8 mouse cellular contexts compared by ENCODE assay signal in the genomic region with DNA sequence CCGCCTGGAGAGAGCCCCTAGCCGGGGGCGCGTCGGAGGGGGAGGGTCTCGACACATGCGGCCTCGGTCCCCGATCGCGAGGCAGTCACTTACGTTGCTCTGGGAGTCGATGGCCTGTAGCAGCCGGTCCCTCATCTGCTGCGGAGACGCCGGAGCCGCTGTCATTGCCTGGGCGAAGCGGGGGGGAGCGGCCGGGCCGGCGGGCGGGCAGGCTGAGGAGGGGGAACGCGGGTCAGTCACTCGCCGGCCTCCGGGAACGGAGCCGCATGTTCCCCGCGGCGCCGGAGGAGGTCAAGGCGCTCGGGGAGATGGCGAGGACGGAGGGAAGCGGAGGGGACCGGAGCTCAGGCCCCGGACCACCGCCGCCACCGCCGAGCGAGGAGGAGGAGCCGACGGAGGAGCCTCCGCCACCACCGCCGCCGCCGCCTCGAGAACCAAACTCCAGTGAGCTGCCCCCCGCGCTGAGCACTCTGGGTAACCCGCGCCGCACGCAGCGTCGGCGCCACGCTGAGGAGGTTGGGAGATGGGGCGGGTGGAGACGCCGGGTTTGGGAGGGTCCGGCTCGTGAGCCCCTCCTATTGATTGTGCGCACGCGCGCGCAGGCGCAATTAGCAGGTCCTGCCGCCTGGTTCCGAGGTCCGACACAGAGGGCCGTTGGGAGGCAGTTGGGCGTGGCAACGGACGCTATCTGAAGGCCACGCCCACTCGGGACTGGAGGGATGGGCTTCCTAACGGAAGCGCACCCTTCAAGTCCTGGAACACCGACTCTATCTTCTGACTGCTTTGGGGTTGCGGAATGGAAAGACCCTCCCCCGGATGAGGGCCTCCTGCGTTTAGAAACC. TPM values are rescaled to one million over a fixed set of nuclear protein-coding genes. Genes with fewer than 3 reads are reported as not detected.
DNase-seq lines count a peak whose midpoint lies in the region; ATAC-seq and TF ChIP-seq lines count a peak whose summit lies in the region.

Gene Med26, minus strand, starts transcription at position 469 of the 842 bp plus-strand sequence.

- no peaks in the 10 kb centered on the region for H3K9me3 ChIP-seq in kidney, embryonic 14.5 days (ENCODE audit: control insufficient read depth, low read length)
- no peaks in the 10 kb centered on the region for H3K9me3 ChIP-seq in limb, embryonic 15.5 days

- TF ChIP-seq CTCF in bone marrow macrophage, adult 2 months (IDR thresholded peaks at IDR 0.05; ENCODE audit: low read depth, low read length): no peak
- no peak for TF ChIP-seq CTCF in embryonic fibroblast, embryonic 13.5 days (IDR thresholded peaks at IDR 0.05; ENCODE audit: borderline replicate concordance, insufficient read depth, low read length)

- ATAC-seq in kidney, embryonic 14.5 days (ENCODE audit: low FRiP score, low TSS enrichment): peak; percentile 96
- peak; percentile 95 for ATAC-seq in limb, embryonic 15.5 days (ENCODE audit: insufficient number of reproducible peaks, low FRiP score, low TSS enrichment, low read depth)

- peak within 1 kb of the TSS; percentile 73 for H3K4me2 ChIP-seq in kidney, embryonic 14.5 days (replicated peaks; ENCODE audit: low read depth, low read length)
- H3K4me2 ChIP-seq in limb, embryonic 15.5 days: peak within 1 kb of the TSS; percentile 77

- peak within 1 kb of the TSS; percentile 98 for H3K9ac ChIP-seq in kidney, embryonic 14.5 days (ENCODE audit: low read depth, low read length)
- H3K9ac ChIP-seq in limb, embryonic 15.5 days: peak within 1 kb of the TSS; percentile 86

- H3K27me3 ChIP-seq in kidney, embryonic 14.5 days (ENCODE audit: control insufficient read depth, insufficient read depth, low read length): no peaks in the 10 kb centered on the region
- no peaks in the 10 kb centered on the region for H3K27me3 ChIP-seq in limb, embryonic 15.5 days

- peak within 1 kb of the TSS; percentile 84 for H3K27ac ChIP-seq in bone marrow macrophage, adult 2 months (ENCODE audit: insufficient read depth, low read depth, low read length)
- peak within 1 kb of the TSS; percentile 59 for H3K27ac ChIP-seq in embryonic fibroblast, embryonic 13.5 days (ENCODE audit: insufficient read depth, low read length)
- peak within 1 kb of the TSS; percentile 94 for H3K27ac ChIP-seq in kidney, embryonic 14.5 days (ENCODE audit: low read depth, low read length)
- peak within 1 kb of the TSS; percentile 96 for H3K27ac ChIP-seq in limb, embryonic 15.5 days

- WGBS in kidney, embryonic 14.5 days: under 1% methylated on average over 85 of the region's 92 CpGs
- WGBS in limb, embryonic 15.5 days: under 1% methylated on average over 89 of the region's 92 CpGs

- peak; percentile 100 for DNase-seq in A20 (ENCODE audit: low read depth, low spot score)
- DNase-seq in heart, adult 9 months (ENCODE audit: low spot score in 2 of 2): peak; percentile 99 to 100
- peak; percentile 94 to 97 for DNase-seq in monocyte, adult 2 months (ENCODE audit: low read depth in 1 of 2, low spot score in 2 of 2)
- DNase-seq in spleen, postnatal 36 days (ENCODE audit: low spot score in 2 of 2): peak; percentile 99

- peak within 1 kb of the TSS; percentile 91 for H3K4me3 ChIP-seq in bone marrow macrophage, adult 2 months (ENCODE audit: insufficient read depth, low read length)
- peak within 1 kb of the TSS; percentile 99 for H3K4me3 ChIP-seq in embryonic fibroblast, embryonic 13.5 days (ENCODE audit: insufficient read depth, low read length)
- peak within 1 kb of the TSS; percentile 98 for H3K4me3 ChIP-seq in kidney, embryonic 14.5 days (ENCODE audit: low read length)
- peak within 1 kb of the TSS; percentile 73 for H3K4me3 ChIP-seq in limb, embryonic 15.5 days

- H3K4me1 ChIP-seq in bone marrow macrophage, adult 2 months (ENCODE audit: control insufficient read depth, insufficient read depth, low read length): peaks cover 8% of the 10 kb centered on the region
- H3K4me1 ChIP-seq in embryonic fibroblast, embryonic 13.5 days (ENCODE audit: control insufficient read depth, insufficient read depth, low read length): no peaks in the 10 kb centered on the region
- peaks cover 16% of the 10 kb centered on the region; the same call in 1 of the 2 replicates for H3K4me1 ChIP-seq in kidney, embryonic 14.5 days (ENCODE audit: control insufficient read depth, insufficient read depth, low read length)
- H3K4me1 ChIP-seq in limb, embryonic 15.5 days: peaks cover 19% of the 10 kb centered on the region

- peaks cover 8% of the 10 kb centered on the region; the same call in 1 of the 2 replicates for H3K36me3 ChIP-seq in kidney, embryonic 14.5 days (ENCODE audit: control insufficient read depth, insufficient read depth, low read length)
- peaks cover 17% of the 10 kb centered on the region for H3K36me3 ChIP-seq in limb, embryonic 15.5 days

- TF ChIP-seq POLR2A in bone marrow macrophage, adult 2 months (IDR thresholded peaks at IDR 0.05; ENCODE audit: borderline replicate concordance, low read depth, low read length): no peak
- peak; percentile 66 for TF ChIP-seq POLR2A in embryonic fibroblast, embryonic 13.5 days (IDR thresholded peaks at IDR 0.05; ENCODE audit: low read depth, low read length)

RNA-seq across cellular contexts. Expression of gene Med26, which starts in this region (rescaled TPM):
- polyA plus RNA-seq in bone marrow macrophage, adult 2 months (2012; ENCODE audit: insufficient read depth, insufficient read length, missing spikeins): 7.5 and 7.8 TPM in 2 replicates
- polyA plus RNA-seq in embryonic fibroblast, embryonic 13.5 days (2011; ENCODE audit: insufficient read length, low read depth, missing spikeins): 6.4 and 7.5 TPM in 2 replicates
- 11.1 and 15.8 TPM in 2 replicates for polyA plus RNA-seq in kidney, embryonic 14.5 days (2014; fragmentation: Nextera tagmentation; extraction: Ambion mirVana)
- polyA plus RNA-seq in limb, embryonic 15.5 days (2015; fragmentation: Nextera tagmentation; extraction: Ambion mirVana): 18.8 and 19.5 TPM in 2 replicates

Comparison
In these comparisons a context has a peak if more than half of its experiments do, and no peak if none do; other contexts are left out.
1. Peak in every context shown above with its lines: DNase-seq, ATAC-seq, H3K4me3 ChIP-seq and H3K27ac ChIP-seq.